20 mouse cellular contexts compared by ENCODE assay signal in the genomic region with DNA sequence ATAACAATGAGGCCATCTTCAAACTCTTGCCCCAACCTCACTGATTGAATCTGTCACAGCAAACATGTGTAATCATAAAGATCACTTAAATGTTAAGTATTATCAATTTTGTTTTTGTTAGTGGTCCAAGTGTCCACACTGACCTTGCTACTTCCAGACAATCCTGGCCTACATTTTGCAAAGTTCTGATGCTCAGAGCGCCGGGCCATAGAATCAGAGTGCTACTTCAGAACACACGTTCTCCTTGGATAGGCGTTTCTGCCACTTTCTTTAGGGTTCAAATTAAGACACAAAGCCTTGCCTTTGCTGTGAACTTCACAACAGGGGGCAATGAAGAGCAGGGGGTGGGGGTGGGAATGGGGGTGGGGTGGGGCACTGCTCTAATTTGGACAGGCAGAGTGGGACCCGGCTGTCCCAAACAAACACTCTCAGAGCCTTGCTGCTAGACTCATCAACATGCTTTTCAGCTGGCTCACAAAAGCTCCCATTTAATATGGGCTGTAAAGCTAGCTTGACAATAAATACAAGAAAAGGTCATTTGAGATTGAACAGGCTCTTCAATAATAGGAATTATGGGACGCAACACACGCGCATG.
DNase-seq lines count a peak whose midpoint lies in the region; ATAC-seq and TF ChIP-seq lines count a peak whose summit lies in the region.
"Had no signal": no experiment of that assay in that cellular context is flagged by ENCODE, and none has a peak within 500 bp of the region (broad histone marks: within the 10 kb centered on the region; RNA-seq: fewer than 3 reads in every experiment).

No protein-coding gene starts in this region.

- peak; percentile 18 for DNase-seq in forebrain, embryonic 10.5 days (ENCODE audit: extremely low spot score, low spot score)
- DNase-seq in forebrain, postnatal 0 days: no peak
- DNase-seq in heart, adult 11 months: peak; percentile 64
- DNase-seq in heart, postnatal 4 days: no peak
- DNase-seq in midbrain, embryonic 10.5 days (ENCODE audit: low spot score): no peak
- peak; percentile 17 for DNase-seq in retina, postnatal 1 day
- DNase-seq in retina, embryonic 14.5 days (ENCODE audit: low spot score): no peak
- DNase-seq: adrenal gland, postnatal 14 days; cerebellum, adult 18-20 months; cerebellum, adult 9-11 months; cerebellum, postnatal 36 days; gastrocnemius, adult 2 months; gastrocnemius, postnatal 25 days; heart, postnatal 36 days; kidney, adult 18-20 months had no signal

- WGBS in forebrain, embryonic 10.5 days: 47% methylated on average over 8 of the region's 8 CpGs
- 21% methylated on average over 8 of the region's 8 CpGs for WGBS in forebrain, postnatal 0 days
- WGBS in midbrain, embryonic 10.5 days: 62% methylated on average over 8 of the region's 8 CpGs
- WGBS in midbrain, embryonic 16.5 days: 31% methylated on average over 8 of the region's 8 CpGs

- peaks cover 26% of the 10 kb centered on the region for H3K4me1 ChIP-seq in forebrain, embryonic 10.5 days
- H3K4me1 ChIP-seq in forebrain, postnatal 0 days (ENCODE audit: insufficient read depth): no peaks in the 10 kb centered on the region
- H3K4me1 ChIP-seq in midbrain, embryonic 10.5 days: peaks cover 13% of the 10 kb centered on the region
- H3K4me1 ChIP-seq in midbrain, embryonic 16.5 days (ENCODE audit: control insufficient read depth, insufficient read depth, low read length): no peaks in the 10 kb centered on the region; the same call in 1 of the 2 replicates
- H3K4me1 ChIP-seq: embryonic facial prominence, embryonic 15.5 days; heart, embryonic 13.5 days; intestine, embryonic 15.5 days had no signal

- H3K9ac ChIP-seq in forebrain, postnatal 0 days: no peak overlapping the region
- H3K9ac ChIP-seq in midbrain, embryonic 16.5 days (ENCODE audit: low read depth, low read length): no peak overlapping the region
- H3K9ac ChIP-seq: embryonic facial prominence, embryonic 15.5 days; heart, embryonic 13.5 days; intestine, embryonic 15.5 days had no signal

- H3K9me3 ChIP-seq in forebrain, embryonic 10.5 days: no peaks in the 10 kb centered on the region
- no peaks in the 10 kb centered on the region for H3K9me3 ChIP-seq in forebrain, postnatal 0 days (ENCODE audit: low read length)
- no peaks in the 10 kb centered on the region for H3K9me3 ChIP-seq in midbrain, embryonic 10.5 days (replicated peaks)
- H3K9me3 ChIP-seq in midbrain, embryonic 16.5 days (replicated peaks; ENCODE audit: control insufficient read depth, low read length, poor library complexity, severe bottlenecking): no peaks in the 10 kb centered on the region
- H3K9me3 ChIP-seq: embryonic facial prominence, embryonic 15.5 days; heart, embryonic 13.5 days; intestine, embryonic 15.5 days had no signal

- no peaks in the 10 kb centered on the region for H3K27me3 ChIP-seq in forebrain, embryonic 10.5 days (ENCODE audit: poor library complexity, severe bottlenecking)
- H3K27me3 ChIP-seq in forebrain, postnatal 0 days (ENCODE audit: insufficient read depth, low read length): no peaks in the 10 kb centered on the region
- no peaks in the 10 kb centered on the region for H3K27me3 ChIP-seq in midbrain, embryonic 10.5 days (ENCODE audit: low read depth, poor library complexity, severe bottlenecking)
- no peaks in the 10 kb centered on the region for H3K27me3 ChIP-seq in midbrain, embryonic 16.5 days (ENCODE audit: control insufficient read depth, insufficient read depth, low read depth, low read length)
- H3K27me3 ChIP-seq: embryonic facial prominence, embryonic 15.5 days; heart, embryonic 13.5 days; intestine, embryonic 15.5 days had no signal

- H3K36me3 ChIP-seq in forebrain, embryonic 10.5 days (replicated peaks): no peaks in the 10 kb centered on the region
- no peaks in the 10 kb centered on the region for H3K36me3 ChIP-seq in forebrain, postnatal 0 days (ENCODE audit: insufficient read depth)
- no peaks in the 10 kb centered on the region for H3K36me3 ChIP-seq in midbrain, embryonic 10.5 days
- no peaks in the 10 kb centered on the region for H3K36me3 ChIP-seq in midbrain, embryonic 16.5 days (ENCODE audit: control insufficient read depth, insufficient read depth, low read length)
- H3K36me3 ChIP-seq: embryonic facial prominence, embryonic 15.5 days; heart, embryonic 13.5 days; intestine, embryonic 15.5 days had no signal

- no peak overlapping the region for H3K4me2 ChIP-seq in forebrain, postnatal 0 days (ENCODE audit: low read depth)
- H3K4me2 ChIP-seq in midbrain, embryonic 16.5 days (ENCODE audit: low read length): no peak overlapping the region
- H3K4me2 ChIP-seq: embryonic facial prominence, embryonic 15.5 days; heart, embryonic 13.5 days; intestine, embryonic 15.5 days had no signal

- no peak for ATAC-seq in forebrain, postnatal 0 days
- no peak for ATAC-seq in midbrain, embryonic 16.5 days
- ATAC-seq: intestine, embryonic 15.5 days had no signal

- TF ChIP-seq CTCF in forebrain, postnatal 0 days (IDR thresholded peaks at IDR 0.05; ENCODE audit: low read depth): no peak

- 0 out of 2 replicates have a peak overlapping the region, but pooled peaks have one; percentile 35 for H3K27ac ChIP-seq in forebrain, embryonic 10.5 days
- no peak overlapping the region for H3K27ac ChIP-seq in forebrain, postnatal 0 days (ENCODE audit: low read depth, low read length)
- peak overlapping the region; percentile 46; the same call in 1 of the 2 replicates for H3K27ac ChIP-seq in midbrain, embryonic 10.5 days (replicated peaks)
- H3K27ac ChIP-seq in midbrain, embryonic 16.5 days (ENCODE audit: low read length): no peak overlapping the region
- H3K27ac ChIP-seq: embryonic facial prominence, embryonic 15.5 days; gastrocnemius, adult 2 months; heart, embryonic 13.5 days; intestine, embryonic 15.5 days had no signal

- H3K4me3 ChIP-seq in forebrain, embryonic 10.5 days: no peak overlapping the region
- H3K4me3 ChIP-seq in forebrain, postnatal 0 days (ENCODE audit: low read depth, low read length): no peak overlapping the region
- H3K4me3 ChIP-seq in midbrain, embryonic 10.5 days: no peak overlapping the region
- no peak overlapping the region for H3K4me3 ChIP-seq in midbrain, embryonic 16.5 days (ENCODE audit: low read depth, low read length)
- H3K4me3 ChIP-seq: embryonic facial prominence, embryonic 15.5 days; erythroblast, embryonic 14.5 days; gastrocnemius, adult 2 months; heart, embryonic 13.5 days; intestine, embryonic 15.5 days had no signal

Comparison
In these comparisons a context has a peak if more than half of its experiments do, and no peak if none do; other contexts are left out.
1. DNase-seq: peak in forebrain, embryonic 10.5 days (single experiment), heart, adult 11 months (single experiment) and retina, postnatal 1 day (single experiment); none in forebrain, postnatal 0 days (single experiment), heart, postnatal 4 days (single experiment), midbrain, embryonic 10.5 days (single experiment) and retina, embryonic 14.5 days (single experiment).
2. H3K27ac ChIP-seq: peak in forebrain, embryonic 10.5 days (single experiment) and midbrain, embryonic 10.5 days (single experiment); none in forebrain, postnatal 0 days (single experiment) and midbrain, embryonic 16.5 days (single experiment).